In genomic region chr19:34151909-34152308, GRCm38 (mm10) we compare ENCODE assay signal across 8 mouse cellular contexts. TPM values are rescaled to one million over a fixed set of nuclear protein-coding genes. Genes with fewer than 3 reads are reported as not detected.
DNase-seq lines count a peak whose midpoint lies in the region; ATAC-seq lines count a peak whose summit lies in the region.

No protein-coding gene starts in this region.

- DNase-seq in embryo, embryonic 10 days (ENCODE audit: low spot score) = peak; percentile 42
- DNase-seq in embryo, embryonic 9.5 days (ENCODE audit: extremely low spot score) = no peak
- DNase-seq in left cerebral cortex, postnatal 14 days (ENCODE audit: low spot score in 2 of 2) = peak; percentile 12 to 23
- no peak for DNase-seq in left cerebral cortex, postnatal 36 days (ENCODE audit: low spot score in 2 of 2)
- DNase-seq in Muller cell, postnatal 12 days (ENCODE audit: inconsistent ontology term) = peak; percentile 24
- DNase-seq in lung, postnatal 25 days (ENCODE audit: low spot score) = peak; percentile 24
- no peak for DNase-seq in gastrocnemius, adult 8-10 months (ENCODE audit: low spot score in 2 of 2)

- intact Hi-C loops in left cerebral cortex, postnatal 14 days (cut with DNase I) = loop anchor here (10.0 kb wide), 1 partner anchor 93 kb away; no protein-coding TSS in a partner anchor
- intact Hi-C loops in left cerebral cortex, postnatal 36 days (cut with DNase I) = no loop called here

- ATAC-seq in cerebellum, adult (ENCODE audit: insufficient number of reproducible peaks, low FRiP score, low TSS enrichment) = no peak

RNA-seq across cellular contexts. Expression of gene Ankrd22, which starts 13.9 kb away (rescaled TPM):
- total RNA-seq in left cerebral cortex, postnatal 14 days (2021) = under 1 TPM in 1 of 2 experiments, not detected in 1; 0.42 TPM
- total RNA-seq in left cerebral cortex, postnatal 36 days (2021) = under 1 TPM in 1 of 2 experiments, not detected in 1; 0.41 TPM
- not detected for total RNA-seq in gastrocnemius, adult 8-10 months (2022)

RNA-seq across cellular contexts. Expression of gene Stambpl1, which starts 40.1 kb away (rescaled TPM):
- 10 to 100 TPM; 17.6 to 20.2 TPM for total RNA-seq in left cerebral cortex, postnatal 14 days (2021)
- total RNA-seq in left cerebral cortex, postnatal 36 days (2021) = 10 to 100 TPM; 18.0 to 18.4 TPM
- under 1 TPM; 0.48 to 0.80 (median 0.57) TPM for total RNA-seq in gastrocnemius, adult 8-10 months (2022)

RNA-seq across cellular contexts. Expression of gene Lipm, which starts 51.2 kb away (rescaled TPM):
- under 1 TPM; 0.26 to 0.74 TPM for total RNA-seq in left cerebral cortex, postnatal 14 days (2021)
- not detected for total RNA-seq in left cerebral cortex, postnatal 36 days (2021)
- not detected for total RNA-seq in gastrocnemius, adult 8-10 months (2022)

Comparison
In these comparisons a context has a peak if more than half of its experiments do, and no peak if none do; other contexts are left out.
1. DNase-seq: peak in embryo, embryonic 10 days (single experiment), left cerebral cortex, postnatal 14 days (2 of 2), Muller cell, postnatal 12 days (single experiment) and lung, postnatal 25 days (single experiment); none in embryo, embryonic 9.5 days (single experiment), left cerebral cortex, postnatal 36 days (0 of 2) and gastrocnemius, adult 8-10 months (0 of 2).
2. RNA of gene Stambpl1, which starts 40.1 kb away (total RNA-seq): 17.6 to 20.2 TPM in left cerebral cortex, postnatal 14 days and 18.0 to 18.4 TPM in left cerebral cortex, postnatal 36 days; 0.48 to 0.80 TPM in gastrocnemius, adult 8-10 months; every median in the first group is over 10 times any median in the second.